Mouse (Mus musculus) cerebellum, adult (tissue): ENCODE measurements around the gene Anks1b.
A peak's percentile ranks its signal among the peaks of the same experiment; 100 is the strongest.
"Not testable (repeated sequence)": the region's sequence is repeated elsewhere in the genome, so short reads cannot be mapped to it uniquely, and the experiment has no call there.

Experiments
- ATAC-seq: cut with Nextera tagmentation; 2 replicates; pipeline ENCODE4 v1.9.2; 2017; ENCODE audit warnings: mild to moderate bottlenecking, moderate library complexity, mixed read lengths; ENCODE audit not compliant: insufficient number of reproducible peaks, low FRiP score, low TSS enrichment

Gene Anks1b

DNA sequence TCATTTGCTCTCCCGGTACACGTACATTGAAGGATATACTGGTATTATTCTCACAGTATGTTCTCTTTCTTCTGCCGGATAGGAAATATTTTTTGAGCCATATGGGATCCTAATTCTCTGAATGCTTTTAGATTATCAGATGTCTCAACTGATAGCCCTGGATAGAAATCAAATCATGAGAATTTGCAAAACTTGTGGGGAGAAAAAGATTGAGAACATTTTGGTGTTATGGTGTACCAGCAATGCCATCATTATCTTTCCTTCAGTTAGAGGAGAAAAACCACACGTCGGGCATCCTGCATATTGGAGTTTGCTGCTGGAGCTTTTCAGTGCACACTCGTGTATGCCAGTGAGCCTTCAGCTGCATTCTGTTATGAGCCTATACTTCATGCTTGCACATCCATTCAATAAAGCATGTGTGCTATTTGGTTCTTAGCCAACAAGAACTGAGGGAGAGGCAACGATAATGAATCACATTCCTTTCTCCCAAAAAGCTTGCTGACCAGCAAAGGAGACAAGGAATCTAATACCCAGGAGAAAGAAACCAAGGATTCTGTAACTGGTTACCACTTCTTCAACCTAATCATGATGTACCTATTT, 756.9 kb downstream of the Anks1b start:
- ATAC-seq = no peak

DNA sequence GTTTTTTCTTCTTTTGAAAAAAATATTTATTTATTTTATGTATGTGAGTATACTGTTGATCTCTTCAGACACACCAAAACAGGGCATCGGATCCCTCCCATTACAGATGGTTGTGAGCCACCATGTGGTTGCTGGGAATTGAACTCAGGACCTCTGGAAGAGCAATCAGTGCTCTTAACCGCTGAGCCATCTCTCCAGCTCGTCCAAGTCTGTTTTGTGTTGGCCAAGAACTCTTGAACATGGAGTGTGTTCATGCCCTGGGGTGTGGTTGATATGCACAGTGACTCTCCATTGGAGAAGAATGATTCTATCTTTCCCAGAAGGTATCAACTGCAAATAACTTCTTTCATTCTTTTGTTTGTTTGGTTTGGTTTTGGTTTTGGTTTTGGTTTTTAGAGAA, 757.5 kb downstream of the Anks1b start:
- not testable (repeated sequence) for ATAC-seq

- ATAC-seq = no peak
Measured at GRCm38 (mm10) chr10:90637352-90637751, 764.0 kb downstream of the Anks1b start.

DNA sequence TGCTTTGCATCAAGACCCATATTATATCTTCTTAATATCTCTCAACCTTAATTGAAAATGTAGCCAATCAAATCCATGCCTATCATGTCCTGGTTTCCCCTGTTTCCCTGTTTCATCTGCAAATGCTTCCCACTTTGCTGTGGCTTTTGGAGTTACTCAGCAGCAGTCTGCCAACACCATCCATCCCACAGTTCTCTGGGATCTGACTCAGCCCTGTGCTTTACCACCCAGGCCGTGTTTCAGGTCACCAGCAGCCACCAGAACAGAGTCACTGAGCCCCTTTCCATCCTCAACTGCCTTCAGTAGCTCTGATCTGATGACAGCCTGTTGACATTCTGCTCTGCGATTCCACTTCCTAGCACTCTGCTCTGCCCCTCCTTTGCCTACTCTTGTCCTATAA, 776.4 kb downstream of the Anks1b start:
- no peak for ATAC-seq

- peak; percentile 67; the same call in 1 of the 2 replicates for ATAC-seq
Measured at GRCm38 (mm10) chr10:90657416-90658120, 784.3 kb downstream of the Anks1b start.

- peak; percentile 97 for ATAC-seq
Measured at GRCm38 (mm10) chr10:90666746-90667145, 793.4 kb downstream of the Anks1b start.

- ATAC-seq = no peak
Measured at GRCm38 (mm10) chr10:90670291-90670690, 797.0 kb downstream of the Anks1b start.

- ATAC-seq = peak; percentile 59
Measured at GRCm38 (mm10) chr10:90672135-90672534, 798.8 kb downstream of the Anks1b start.

DNA sequence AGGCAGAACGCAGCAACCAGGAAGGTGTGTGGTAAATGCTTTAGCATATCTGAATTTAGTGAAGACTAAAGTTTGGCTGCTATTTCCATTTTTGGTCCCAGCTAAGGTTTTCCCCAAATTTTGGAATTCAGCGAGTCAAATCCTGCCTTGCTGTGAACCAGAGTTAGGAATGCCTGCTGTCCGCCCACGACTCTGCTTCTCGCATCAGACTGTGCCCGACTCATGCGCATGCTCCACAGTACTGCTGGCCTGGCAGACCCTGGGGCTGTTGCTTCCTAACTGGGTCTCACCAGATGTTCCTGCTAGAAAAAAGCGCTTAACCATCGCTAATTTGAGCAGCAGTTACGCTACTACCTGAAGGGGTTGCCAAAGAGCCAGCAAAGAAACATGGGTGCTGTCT, 801.1 kb downstream of the Anks1b start:
- no peak for ATAC-seq

DNA sequence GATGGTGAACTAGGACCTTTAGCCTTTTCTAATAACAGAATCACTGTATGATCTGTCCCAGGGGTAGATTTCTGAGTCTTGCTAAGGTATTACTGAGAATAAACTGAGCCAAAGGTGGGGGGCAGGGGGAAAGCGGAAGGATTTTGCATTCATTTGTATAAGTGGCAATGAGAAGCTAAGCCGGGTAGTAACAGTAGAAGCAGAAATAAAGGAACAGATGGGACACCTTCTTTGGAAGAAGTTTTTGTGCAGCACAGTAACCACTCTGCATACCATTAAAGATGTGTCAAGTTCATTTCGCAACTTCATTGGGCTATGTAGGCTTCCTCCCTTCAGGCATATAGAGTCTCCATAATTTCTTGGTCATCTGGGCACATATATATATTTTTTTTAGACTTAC, 804.1 kb downstream of the Anks1b start:
- no peak for ATAC-seq

DNA sequence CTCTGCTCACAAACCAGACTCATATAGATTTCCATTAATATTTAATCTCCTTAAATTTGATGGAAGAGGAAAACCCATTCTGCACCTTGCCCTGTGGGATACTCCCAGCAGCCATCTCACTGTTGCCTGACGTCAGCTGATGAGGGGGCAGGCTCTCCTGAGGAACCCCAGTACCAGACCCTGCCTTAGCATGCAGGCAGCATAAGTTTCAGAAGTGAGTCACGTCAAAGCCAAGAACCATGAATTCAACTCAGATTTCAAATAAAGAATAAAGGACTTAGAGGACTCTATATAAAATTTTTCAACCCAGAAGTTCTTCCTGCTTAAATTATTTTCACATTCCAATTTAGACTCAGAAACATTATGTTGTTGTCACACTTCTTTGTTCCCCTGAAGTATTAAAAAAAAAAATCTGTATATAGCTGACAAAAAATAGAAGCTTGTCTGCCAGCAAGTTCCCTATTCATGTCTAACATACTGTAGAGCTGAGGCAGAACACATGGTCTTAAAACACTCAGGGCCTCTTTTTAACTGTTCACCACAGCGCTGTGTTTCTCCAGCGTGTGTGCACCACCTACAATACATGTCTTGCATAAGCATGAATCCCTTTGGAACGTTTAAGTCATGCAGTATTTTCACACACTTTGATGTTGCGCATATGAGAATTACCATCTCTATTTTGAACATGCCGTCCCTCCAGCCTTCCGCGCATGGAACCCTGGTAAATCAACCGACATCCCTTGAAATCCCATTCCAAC, 806.6 kb downstream of the Anks1b start:
- ATAC-seq = no peak

GRCm38 (mm10) chr10:90683813-90684212, 810.5 kb downstream of the Anks1b start:
- no peak for ATAC-seq

DNA sequence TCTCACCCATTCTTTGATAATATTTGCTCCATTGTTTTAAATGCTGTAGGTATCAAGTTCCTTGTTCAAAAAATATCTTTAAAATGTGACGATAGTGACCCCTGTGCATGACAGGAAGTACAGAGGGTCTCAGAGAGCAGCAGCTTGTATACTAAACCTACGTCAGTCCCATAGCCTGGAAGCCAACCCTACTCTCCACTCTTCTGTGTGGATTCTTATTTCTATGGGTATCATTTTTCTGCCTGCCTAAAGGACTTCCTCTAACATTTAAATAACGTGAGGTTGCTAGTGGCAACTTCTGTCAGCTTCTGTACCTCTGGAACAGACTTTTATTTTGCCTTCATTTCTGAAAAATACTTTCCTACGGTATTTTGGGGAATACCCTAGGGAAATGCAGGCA, 812.1 kb downstream of the Anks1b start:
- no peak for ATAC-seq

GRCm38 (mm10) chr10:90688153-90688552, 814.8 kb downstream of the Anks1b start:
- ATAC-seq = no peak

DNA sequence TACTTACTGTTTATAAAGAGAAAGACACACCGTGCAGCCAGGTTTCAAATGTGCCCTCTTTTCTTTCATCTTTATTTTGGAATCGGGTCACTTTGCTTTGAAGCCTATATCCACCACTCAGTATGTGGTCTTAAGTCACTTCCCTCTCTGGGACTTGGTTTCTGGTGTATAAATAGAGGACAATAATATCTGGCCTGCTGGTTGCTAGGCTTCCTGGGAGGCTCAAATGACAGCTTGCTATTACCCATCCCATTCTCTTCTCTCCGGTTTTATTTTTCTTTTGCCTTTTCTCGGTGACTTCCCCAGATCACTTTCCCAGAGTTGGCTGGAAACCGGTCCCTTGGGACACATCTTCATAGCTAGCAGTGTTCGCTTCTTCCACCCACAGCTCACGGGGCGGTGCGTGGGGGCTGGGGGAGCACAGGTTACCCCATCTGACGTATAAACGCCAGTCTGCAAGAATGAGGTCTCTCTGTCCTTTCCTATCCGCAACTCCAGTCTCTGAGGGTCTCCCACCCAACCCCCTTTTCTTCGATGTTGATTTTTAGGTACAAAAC, 815.5 kb downstream of the Anks1b start:
- ATAC-seq = peak; percentile 59; the same call in 1 of the 2 replicates

DNA sequence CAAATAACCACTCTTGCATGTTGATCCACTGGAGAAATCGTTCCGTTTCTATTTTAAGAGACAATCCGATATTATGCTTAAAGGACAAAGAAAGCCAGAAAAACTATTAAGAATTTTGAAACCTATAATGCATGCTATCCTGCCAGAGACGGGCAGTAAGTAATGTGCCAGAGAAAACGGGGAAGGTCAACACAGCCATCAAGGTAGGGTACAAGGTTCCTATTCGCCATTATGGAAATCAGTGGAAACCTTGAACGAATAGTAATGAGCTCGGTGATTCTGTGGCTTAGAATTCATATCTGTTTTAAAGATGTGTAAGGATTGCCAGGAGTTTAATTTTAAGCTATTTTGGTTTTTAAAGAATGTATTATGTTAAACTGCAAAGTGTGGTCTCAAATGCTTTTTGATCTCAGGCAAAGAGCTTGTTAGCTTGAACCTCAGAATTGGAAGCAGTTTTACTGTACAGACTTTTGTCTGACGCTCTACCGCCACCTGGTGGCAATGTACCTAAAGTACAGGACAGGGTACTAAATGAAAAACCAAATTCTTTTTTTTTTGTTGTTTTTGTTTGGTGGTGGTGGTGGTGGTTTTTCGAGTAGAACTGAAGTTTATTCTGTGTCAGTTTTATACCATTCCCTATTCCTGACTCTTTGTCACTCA, 816.7 kb downstream of the Anks1b start:
- no peak for ATAC-seq

- ATAC-seq = peak; percentile 61; the same call in 1 of the 2 replicates
Measured at GRCm38 (mm10) chr10:90696687-90697086, 823.4 kb downstream of the Anks1b start.

DNA sequence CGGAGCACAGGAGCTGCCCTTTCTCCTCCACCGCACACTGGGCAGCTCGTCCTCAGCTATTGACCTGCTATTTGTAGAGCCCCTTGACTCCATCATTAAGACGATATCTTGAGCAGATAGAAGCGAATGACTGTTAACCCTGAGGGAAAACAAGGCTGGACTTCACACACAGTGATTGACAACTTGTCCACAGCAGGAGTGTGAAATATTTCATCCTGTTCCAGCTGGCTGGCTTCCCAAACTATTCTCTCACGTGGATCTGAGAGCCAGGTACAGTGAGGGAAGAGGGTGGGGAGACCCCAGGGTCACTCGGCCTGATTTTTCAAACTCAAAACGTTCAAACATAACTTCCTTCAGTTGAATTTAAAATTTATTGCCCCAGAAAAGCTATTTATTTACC, 824.1 kb downstream of the Anks1b start:
- no peak for ATAC-seq

GRCm38 (mm10) chr10:90699211-90699610, 825.9 kb downstream of the Anks1b start:
- ATAC-seq = no peak

DNA sequence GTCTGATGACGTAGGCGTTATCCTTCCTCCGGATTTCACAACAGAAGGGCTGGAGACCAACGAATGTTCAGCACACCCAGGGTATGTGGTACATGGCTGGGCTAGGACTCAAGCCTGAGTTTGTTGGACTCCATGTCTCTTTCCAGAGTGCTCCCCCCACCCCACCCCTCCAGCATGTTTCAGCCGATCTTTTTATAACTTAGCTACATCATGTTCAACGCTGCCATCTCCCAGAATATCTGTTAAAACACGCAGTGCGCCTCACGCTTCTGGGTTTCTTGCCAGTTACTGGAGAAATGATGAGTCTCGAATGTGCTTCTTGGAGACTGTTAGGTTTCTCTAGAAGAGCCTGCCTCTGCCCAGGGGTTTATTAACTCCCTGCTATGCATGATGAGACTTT, 831.3 kb downstream of the Anks1b start:
- no peak for ATAC-seq
